Mouse (Mus musculus): ENCODE measurements around the gene Sh3tc1.

- TF ChIP-seq CTCF (conservative IDR thresholded peaks at IDR 0.05; ENCODE audit: insufficient read depth, insufficient read length, low read depth, low read length): no peak
- TF ChIP-seq POLR2A (IDR thresholded peaks at IDR 0.05; ENCODE audit: low read depth, low read length): no peak
These were observed 29.3 kb downstream of the Sh3tc1 start for GRCm38 (mm10) chr5:35710481-35710880.
